Mouse (Mus musculus) right cerebral cortex, postnatal 36 days (tissue): Measurements from ENCODE around the gene Zc3h4.

Experiments used
- DNase-seq, 2 experiments: peaks; one replicate each; pipeline ENCODE4 v3.0.0; 2022; ENCODE audit warnings: low spot score in 2 of 2, mixed read lengths in 1 of 2

Zc3h4 gene

GRCm38 (mm10) chr7:16476600-16476989 lies 75.9 kb downstream of the Zc3h4 start:
- no peak for DNase-seq

- DNase-seq, result no peak
These were observed 76.9 kb downstream of the Zc3h4 start, which contains the start of gene Npas1 for GRCm38 (mm10) chr7:16477628-16478027. TSS of gene Npas1 (minus strand) at chr7:16477728.
